Mouse (Mus musculus): ENCODE measurements around the gene Tubd1.

- TF ChIP-seq CTCF (IDR thresholded peaks at IDR 0.05; ENCODE audit: low read depth) (no peak), EP300 (IDR thresholded peaks at IDR 0.05; ENCODE audit: low read depth) (no peak)
Observed at GRCm38 (mm10) chr11:86575632-86576378, 31.0 kb downstream of the Tubd1 start.

Data from heart, postnatal 0 days (tissue).